Mouse (Mus musculus): ENCODE measurements around the gene Pawr.

The Pawr gene

GRCm38 (mm10) chr10:108331784-108332561 lies at the start of gene Pawr:
Pawr (plus strand) TSS chr10:108332121.
- peak; percentile 78 to 86 for DNase-seq

- DNase-seq: no peak
Observed at GRCm38 (mm10) chr10:108282351-108282750, 49.6 kb upstream of the Pawr start.

GRCm38 (mm10) chr10:108283418-108283817 lies 48.5 kb upstream of the Pawr start:
- DNase-seq: no peak

- DNase-seq: no peak
Observed at GRCm38 (mm10) chr10:108283837-108284236, 48.1 kb upstream of the Pawr start.

DNA sequence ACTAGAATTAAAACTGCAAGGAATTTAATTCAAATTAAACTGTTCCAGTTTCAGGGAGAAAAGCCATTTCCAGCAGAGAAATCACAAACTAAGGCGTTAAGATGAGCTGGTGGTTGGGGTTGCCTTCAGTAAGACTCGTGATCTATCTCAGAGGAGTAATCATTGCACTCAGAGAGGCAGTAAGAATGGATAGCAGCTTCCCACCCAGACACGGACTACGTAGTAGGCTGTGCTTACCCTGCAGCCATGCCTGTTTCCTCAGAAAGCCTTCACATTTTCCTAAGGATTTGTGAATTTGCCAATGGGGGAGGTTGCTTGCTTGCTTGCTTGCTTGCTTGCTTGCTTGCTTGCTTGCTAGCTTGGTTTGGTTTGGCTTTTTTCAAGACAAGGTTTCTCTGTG lies 47.5 kb upstream of the Pawr start:
- no peak for DNase-seq

GRCm38 (mm10) chr10:108284977-108285376 lies 46.9 kb upstream of the Pawr start:
- DNase-seq: no peak

GRCm38 (mm10) chr10:108286658-108287437 lies 45.1 kb upstream of the Pawr start:
- no peak for DNase-seq

GRCm38 (mm10) chr10:108287438-108287801 lies 44.5 kb upstream of the Pawr start:
- DNase-seq: no peak

- DNase-seq: no peak
Observed at GRCm38 (mm10) chr10:108290046-108290445, 41.9 kb upstream of the Pawr start.

GRCm38 (mm10) chr10:108291688-108292471 lies 40.0 kb upstream of the Pawr start:
- no peak for DNase-seq

DNA sequence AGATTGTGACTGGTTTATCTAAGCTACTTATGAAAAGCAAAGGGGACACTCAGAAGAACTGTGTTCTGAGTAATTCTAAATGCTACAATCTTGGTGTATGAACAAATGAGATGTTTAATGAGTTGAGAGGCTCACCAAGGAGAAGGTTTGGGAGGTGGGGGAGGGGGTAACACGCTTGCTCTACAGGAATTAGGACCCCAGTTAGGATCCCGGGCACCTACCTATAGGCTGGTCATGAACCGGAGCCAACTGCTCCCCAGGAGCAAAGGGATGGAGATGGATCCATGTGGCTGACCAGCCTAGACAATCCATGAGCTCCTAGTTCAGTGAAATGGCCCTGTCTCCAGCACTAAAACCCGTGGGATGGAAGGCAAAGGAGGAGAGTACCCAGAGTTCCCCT lies 39.3 kb upstream of the Pawr start:
- no peak for DNase-seq

DNA sequence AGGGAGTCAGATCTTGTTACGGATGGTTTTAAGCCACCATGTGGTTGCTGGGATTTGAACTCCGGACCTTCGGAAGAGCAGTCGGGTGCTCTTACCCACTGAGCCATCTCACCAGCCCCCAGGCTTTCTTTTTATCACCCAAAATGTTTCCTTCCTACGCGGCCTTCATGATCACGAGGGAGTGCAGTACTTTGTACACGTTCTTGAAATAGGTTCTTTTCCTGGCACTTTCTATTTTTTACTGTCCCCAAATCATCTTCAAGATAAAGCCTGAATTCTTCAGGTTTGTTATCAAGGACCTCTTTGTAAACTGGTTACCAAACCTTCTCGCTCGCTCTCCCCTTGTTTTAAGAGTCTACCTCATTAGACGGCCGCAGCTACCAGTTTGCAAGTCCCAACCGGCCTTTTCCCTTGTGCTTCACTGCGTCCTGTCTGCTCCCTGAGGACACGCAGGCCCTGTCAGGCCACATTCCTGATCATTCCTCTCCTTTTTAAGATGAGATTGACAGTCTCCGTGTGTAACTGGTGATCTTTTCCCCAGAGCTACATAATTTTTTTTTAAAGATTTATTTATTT lies 38.2 kb upstream of the Pawr start:
- no peak for DNase-seq

DNA sequence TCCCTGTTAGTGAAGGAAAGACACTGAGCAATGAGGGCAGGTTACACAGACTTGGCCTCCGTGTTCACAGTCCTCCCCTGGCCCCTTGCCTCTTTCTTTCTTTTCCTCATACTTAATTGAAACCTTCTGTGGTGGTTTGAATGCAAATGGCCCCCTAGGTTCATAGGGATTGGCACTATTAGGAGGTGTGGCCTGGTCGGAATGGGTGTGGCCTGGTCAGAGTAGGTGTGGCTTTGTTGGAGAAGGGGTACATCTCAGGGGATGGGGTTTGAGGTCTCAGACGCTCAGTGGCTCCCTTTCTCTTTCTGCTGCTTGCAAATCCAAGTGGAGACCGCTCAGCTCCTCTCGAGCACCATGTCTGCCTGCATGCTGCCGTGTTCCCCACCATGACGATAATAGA lies 37.2 kb upstream of the Pawr start:
- no peak for DNase-seq

- no peak for DNase-seq
Observed at GRCm38 (mm10) chr10:108296446-108296845, 35.5 kb upstream of the Pawr start.

GRCm38 (mm10) chr10:108298261-108298660 lies 33.7 kb upstream of the Pawr start:
- DNase-seq: no peak

DNA sequence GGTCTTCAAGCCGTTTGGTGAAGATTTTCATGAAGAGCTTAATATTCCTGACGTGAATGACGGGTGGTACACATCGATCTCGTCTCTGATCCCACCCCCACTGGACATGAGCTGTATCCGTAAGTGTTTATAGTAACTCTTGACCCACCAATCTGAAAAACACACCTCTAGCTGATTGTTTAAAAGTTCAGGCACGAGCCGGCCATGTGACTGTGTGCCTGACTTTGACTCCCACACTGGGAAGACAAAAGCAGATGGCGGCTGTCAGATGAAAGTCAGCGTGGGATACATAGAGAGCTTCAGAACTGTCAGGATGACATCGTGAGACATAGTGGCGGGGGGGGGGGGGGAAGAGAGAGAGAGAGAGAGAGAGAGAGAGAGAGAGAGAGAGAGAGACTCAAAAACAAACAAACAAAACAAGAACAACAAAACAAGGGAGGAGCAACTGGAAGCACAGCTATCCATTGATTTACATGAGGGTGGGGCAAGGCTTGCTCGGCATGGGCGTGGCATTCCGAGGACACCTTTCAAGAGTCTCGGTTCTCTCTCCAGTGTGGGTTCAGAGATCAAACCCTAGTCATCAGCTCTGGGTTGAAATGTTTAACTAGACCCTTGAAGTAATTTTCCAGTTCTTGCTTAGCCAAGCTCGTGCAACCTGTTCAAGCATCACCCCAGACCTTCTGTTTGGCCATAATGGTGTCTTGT lies 32.9 kb upstream of the Pawr start:
- no peak for DNase-seq

DNA sequence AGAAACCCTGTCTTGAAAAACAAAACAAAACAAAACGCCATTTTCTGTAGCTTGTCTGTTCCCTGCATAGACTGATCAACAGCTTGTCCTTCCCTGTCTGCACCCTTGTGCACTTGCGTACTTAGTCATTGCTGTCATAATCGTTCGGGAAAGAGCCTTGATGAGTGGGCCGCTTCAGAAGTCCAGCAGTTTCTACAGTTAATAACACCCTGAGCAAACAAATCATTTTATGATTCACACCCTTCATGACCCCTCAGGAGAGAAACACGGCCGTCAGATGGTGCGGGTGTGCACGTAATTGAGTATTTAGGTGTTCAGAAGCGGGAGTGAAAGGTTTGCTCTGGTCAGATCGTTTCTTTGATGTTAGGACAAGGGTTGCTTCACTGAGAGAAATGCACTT lies 32.1 kb upstream of the Pawr start:
- DNase-seq: no peak

DNA sequence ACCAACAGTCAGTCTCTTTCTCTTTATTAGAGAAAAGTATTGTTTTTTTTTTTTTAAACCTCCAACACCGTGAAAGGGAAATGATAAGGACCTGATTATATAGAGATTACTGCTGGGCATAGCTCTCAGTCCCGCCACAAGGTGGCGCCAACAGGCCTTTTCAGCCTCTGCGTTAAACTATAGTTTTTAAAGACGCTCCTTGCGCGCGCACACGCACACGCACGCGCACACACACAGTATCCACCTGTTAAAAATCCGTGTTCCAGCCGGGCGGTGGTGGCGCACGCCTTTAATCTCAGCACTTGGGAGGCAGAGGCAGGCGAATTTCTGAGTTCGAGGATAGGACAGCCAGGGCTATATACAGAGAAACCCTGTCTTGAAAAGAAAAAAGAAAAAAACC lies 31.1 kb upstream of the Pawr start:
- DNase-seq: peak; percentile 82 to 84

DNA sequence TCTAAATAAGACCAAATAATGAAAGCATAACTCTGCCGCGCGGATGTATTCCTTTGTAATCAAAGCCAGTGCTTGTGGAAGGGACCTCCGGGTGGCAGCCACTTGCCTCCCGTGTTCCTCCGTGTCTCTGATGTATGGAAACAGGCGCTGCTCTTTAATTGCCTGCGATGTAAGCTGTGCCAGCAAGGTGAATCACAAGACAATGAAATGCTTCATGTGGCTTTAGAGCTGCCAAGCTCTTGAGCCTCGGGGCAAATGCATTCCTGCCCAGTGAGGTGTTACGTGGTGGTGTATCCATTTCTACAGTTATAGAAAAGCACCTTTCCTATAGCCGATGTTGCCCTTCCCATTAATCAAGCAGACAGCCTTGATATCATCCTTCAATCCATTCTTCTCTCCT lies 24.1 kb upstream of the Pawr start:
- DNase-seq: no peak

DNA sequence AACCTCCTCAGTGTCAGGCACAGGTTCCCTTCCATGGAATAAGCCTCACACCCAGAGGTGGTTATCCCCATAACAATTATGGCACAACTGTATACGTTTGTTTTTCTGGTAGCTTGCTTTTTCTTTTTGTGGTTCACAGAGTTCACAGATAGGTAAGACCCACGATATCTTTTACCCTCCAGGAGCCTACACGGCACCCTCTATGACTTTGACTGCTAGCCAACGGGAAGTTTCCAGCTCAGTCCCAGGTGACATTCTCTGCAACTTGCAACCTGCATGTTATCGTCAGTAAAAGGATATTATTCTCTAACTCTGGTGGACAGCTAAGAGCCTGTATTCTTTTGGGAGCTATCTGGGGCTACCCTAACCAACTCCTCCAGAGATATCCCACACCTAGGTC lies 21.7 kb upstream of the Pawr start:
- DNase-seq: no peak

DNA sequence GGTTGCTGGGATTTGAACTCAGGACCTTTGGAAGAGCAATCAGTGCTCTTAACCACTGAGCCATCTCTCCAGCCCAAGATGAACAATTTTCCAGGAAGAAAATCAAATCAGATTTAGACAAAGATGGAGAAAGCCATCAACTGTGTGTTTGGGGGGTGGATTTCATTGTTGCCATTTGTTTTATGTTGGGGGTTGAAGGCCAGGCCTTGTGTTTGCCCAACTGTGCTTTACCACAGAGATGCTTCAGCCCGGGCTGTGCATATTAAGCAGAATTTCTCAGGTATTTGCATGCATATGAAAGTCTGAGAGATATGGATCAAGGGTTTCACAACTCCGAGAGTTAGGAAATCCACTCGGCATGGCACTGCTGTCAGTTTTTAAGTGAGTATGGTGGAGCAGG lies 20.5 kb upstream of the Pawr start:
- DNase-seq: no peak

- DNase-seq: no peak
Observed at GRCm38 (mm10) chr10:108313845-108314244, 18.1 kb upstream of the Pawr start.

GRCm38 (mm10) chr10:108314396-108314795 lies 17.5 kb upstream of the Pawr start:
- no peak for DNase-seq

All from lung, adult 18-20 months (tissue).